Mouse (Mus musculus) kidney, postnatal 14 days (tissue): Measurements from ENCODE around the gene Ppie.
A peak's percentile ranks its signal among the peaks of the same experiment; 100 is the strongest.
"Not testable (repeated sequence)": the region's sequence is repeated elsewhere in the genome, so short reads cannot be mapped to it uniquely, and the experiment has no call there.

ENCODE experiments used
- DNase-seq: peaks from one replicate; pipeline ENCODE4 v3.0.0; 2022; ENCODE audit warnings: mixed read lengths

The Ppie gene

DNA sequence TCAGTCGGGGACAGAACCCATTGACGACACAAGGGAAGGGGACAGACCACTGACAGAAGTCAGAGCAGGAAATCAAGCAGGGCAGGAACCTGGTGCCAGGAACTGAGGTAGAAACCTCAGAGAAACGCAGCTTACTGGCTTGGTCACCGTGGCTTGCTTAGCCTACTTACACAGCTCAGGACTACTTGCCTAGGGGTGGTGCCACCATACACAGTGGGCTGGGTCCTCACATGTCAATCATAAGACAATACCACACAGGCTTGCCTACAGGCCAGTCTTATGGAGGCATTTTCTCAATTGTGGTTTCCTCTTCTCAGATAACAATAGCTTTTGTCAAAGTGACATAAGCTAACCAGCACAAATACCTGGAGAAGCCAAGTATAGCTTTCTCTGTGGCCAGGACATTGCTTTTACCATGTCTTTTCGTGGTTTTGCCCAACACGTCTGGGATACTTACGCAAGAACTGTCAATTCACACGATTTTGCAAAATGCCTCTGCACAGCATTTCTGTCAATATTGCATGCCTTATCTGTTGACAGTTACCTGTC is 27.5 kb downstream of the Ppie start:
- no peak for DNase-seq

DNA sequence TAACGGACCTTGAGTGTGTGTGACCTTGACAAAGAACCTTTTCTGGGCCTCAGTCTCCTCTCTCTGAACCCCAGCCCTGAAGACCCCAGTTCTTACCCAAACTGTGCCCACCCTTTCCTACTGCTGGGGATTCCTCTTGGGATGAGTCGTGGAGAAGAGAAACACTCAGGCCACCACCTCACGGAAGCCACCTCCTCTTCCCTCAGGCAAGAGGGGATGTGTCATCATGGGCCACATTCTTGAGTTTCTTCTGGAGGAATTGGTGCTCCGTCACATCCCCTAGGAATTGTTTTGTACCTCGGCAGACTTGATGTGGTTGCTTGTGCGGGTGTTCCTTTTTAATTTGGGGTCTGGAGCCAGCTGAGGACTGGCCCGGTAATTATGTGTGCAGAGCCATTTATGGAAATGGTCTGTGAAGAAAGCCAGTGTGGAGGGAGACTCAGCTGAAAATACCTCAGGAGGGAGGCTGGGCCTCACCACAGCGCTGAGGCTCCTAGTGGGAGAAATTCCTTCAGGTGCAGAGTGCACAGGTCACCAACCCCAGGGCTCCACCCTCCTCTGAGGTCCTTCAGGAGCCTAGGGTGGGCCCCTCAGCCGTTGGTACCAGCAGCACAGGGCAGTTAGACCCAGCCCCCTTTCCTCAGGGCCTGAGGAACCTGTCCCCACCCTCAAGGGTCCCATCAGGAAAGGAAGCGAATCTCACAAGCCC is 28.3 kb downstream of the Ppie start:
- not testable (repeated sequence) for DNase-seq

DNA sequence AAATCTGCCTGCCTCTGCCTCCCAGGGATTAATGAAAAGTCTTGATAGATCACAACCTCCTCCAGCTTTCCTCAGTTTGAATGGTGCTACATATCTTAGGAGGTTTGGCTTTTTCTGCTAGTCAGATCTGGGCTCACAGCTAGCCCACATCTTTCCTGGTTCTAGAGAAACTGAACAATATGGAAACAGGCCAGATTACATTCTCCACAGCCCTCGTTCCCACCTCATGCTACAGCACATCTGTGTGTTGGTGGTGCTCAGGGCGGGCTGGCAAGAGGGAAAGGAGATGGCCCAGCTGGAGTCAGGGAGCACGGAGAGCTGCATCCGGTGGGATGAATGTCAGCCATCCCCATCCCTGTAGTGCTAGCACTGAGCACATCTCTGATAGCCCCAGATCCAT is 29.0 kb downstream of the Ppie start:
- no peak for DNase-seq

DNA sequence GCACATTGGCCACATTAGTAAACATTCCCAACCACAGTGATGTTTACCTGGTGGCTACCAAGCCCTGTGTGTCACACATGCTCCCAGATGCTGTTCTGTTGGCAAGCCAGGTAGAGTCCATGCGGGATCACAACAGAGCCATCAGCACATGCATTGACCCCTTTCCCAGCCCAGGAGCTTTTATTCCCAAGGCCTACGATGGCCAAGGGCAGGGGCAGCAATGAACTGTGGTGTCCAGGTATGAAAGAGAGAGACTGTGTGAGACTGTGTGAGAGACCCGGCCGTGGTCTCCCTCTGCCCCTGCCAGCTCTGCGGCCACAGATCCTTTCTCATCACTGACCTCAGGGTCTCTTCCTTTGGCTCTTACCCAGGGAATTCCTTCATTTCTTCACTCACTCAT is 31.7 kb downstream of the Ppie start:
- no peak for DNase-seq

DNA sequence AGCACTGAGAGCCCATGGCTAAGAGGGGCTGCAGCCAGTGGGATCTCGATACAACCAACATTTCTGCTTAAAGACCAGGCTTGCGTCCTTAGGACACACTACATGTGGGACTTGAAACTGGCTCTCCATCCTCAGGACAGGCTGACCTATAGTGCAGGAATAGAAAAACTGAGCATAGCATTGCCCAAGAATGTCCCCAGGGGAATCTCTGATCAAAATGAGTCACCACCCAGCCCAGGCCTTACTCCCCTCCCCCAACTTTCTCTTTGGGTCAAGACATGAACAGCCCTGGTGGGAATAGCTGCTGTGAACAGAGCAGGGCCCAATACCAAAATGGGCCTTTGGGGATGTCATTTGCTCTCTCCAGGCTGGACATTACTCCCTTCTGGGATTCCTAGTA is 32.9 kb downstream of the Ppie start:
- no peak for DNase-seq

DNA sequence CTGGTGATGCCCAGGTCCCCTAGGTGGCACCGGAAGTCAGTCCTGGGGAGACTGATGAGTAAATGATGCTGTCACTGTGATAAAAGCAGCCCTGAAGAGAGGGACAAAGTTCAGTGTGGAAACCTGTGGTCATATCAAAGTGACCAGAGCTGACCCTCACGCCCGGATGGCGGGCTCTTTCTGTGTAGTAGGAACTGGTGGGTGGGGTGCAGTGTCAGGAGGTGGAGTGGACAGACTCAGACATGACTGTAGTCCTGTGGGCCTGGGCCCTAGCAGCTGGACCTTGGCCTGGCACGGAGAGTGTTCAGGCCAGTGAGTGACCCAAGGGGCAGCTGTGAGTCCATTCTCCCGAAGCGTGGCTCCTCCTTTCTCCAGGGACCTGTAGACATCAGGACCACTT is 33.8 kb downstream of the Ppie start:
- not testable (repeated sequence) for DNase-seq

DNA sequence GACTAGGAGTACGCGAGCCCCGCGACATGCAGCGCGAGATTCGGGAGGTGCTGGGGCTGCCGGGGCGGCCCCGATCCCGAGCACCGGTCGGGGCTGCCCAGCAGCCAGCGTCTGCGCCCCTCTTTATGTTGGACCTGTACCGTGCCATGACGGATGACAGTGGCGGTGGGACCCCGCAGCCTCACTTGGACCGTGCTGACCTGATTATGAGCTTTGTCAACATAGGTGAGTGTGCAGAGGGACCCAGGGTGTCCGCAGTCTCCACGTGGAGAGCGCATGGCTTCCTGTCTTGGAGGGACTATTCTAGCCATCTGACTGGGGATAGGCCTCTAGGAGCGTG is 34.3 kb downstream of the Ppie start:
- DNase-seq: no peak

DNA sequence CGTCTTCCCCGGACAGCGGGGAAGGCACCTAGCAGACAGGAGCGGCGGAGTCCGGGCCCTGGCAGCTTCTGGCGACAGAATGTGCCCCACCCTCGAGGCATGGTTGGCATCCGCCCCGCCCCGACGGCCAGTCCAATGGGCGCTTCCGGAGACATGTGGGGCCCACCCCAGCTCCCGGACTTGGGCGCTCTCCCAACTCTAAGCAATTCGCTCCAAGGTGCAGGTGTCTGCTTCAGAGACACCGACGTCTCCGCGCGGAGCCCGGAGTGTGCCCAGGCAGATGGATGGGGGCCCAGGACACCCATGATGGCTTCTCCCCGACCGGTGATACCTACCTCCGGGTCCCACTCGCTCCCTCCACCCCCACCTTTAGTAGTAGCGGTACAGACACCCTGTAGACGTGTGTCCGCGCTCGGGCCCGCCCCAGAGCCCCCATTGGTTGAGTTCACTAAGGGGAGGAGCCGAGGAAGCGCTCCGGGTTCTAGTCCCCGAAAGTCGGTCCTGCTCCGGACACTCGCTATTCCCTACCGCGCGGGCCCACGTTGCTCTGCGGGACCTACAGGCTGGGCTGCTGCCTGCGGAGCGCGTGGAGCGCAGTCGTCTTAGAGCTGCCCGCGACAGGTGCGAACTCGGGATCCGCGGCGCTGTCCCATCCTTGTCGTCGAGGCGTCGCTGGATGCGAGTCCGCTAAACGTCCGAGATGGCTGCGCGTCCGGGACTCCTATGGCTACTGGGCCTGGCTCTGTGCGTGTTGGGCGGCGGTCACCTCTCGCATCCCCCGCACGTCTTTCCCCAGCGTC is 34.9 kb downstream of the Ppie start, which contains the start of gene Bmp8b:
Bmp8b (plus strand) TSS at position 515 of the 800 bp plus-strand sequence.
- peak; percentile 27 for DNase-seq

DNA sequence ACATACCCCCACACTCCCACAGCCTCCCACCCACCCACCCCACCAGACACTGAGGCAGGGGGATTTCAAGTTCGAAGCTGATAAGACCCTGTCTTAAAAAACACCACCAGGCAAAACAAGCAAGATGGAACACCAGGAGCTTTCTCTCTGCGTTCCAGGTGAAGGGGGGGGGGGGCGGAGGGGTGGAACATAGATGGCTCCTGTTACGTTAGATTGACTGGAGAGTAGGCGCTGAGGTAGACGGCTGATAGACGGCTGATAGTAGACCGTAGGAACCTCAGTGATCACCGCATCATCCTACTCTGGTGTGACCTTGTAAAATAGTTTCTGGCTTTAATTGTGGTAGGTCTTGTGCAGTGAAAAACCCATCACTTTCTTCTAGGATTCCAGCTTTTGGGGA is 45.9 kb downstream of the Ppie start:
- no peak for DNase-seq

DNA sequence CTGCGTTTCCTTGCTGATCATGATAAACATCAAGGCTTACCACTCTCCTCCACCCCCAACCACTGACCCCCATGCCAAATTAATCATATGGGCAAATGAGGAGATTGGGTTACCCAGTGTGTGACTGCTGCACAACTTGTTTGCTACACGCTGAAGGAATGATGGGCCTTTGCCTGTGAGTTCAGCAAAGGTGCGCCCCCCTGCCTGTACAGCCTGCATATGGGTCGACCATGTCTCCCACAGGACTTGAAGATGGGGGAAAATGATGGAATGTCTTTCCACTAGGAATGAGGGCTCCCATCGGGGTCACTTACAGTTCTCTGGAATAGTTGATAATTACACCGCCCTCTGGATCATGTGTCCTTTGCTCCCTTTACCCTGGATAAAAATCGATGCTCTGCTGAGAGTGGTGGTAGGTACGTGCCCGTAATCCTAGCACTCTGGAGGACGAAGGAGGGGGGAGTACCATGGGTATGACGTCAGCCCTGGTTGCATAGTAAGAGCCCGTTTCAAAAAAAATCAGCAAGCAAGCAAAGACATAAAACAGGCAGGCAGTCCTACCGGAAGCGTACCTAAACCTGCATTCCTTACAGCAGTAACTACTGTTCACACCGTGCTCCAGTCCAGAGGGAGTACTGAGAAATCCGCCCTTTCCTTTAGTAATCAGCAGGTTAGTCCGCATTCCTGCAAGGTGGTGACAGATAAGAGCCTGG is 46.5 kb downstream of the Ppie start:
- DNase-seq: peak; percentile 20

DNA sequence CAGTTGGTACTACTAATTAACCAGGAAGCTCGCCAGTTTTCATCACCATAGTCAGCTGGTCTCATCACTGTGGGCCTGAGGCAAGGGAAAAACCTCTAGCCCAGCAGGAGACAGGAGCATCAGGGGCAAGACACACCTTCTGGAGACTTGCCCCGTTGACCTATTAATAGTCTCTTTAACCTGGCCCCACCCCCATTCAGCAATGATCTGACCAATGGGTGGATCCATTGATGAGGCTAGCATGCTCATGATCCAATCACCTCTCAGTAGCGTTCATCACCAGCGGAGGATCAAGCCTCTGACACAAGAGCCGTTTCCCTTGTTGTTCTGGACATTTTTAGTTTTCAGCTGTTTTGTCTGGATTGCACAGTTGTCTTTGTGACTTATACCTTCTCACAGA is 47.1 kb downstream of the Ppie start:
- DNase-seq: no peak

DNA sequence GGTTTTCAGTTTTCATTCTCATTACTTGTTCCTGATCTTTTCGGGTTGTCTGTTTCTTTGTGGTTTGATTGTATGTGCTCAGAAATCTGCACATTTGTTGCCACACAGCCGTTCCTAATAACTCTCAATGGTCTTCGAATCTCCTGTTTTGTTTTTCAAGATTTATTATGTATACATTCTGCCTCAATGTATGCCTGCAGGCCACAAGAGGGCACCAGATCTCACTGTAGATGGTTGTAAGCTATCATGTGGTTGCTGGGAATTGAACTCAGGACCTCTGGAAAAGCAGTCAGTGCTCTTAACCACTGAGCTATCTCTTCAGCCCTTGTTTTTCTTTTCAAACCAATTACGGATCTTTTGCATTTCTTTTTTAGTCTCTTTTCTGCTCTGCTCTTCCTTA is 53.4 kb downstream of the Ppie start:
- no peak for DNase-seq

DNA sequence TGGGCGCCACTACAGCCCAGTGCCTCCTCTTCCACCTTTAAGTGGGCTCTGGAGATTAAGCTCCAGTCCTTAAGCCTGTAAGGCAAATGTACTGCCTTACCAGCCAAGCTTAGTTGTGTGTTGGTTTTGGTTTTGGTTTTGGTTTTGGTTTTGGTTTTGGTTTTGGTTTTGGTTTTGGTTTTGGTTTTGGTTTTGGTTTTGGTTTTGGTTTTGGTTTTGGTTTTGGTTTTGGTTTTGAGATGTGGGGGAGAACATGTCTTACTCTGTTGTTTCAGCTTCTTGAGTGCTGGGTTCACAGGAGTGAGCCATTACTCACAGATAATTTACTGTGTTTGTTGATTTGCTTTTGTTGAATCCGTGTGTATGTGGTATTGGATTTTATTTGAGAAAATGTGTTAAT is 54.5 kb downstream of the Ppie start:
- DNase-seq: no peak

DNA sequence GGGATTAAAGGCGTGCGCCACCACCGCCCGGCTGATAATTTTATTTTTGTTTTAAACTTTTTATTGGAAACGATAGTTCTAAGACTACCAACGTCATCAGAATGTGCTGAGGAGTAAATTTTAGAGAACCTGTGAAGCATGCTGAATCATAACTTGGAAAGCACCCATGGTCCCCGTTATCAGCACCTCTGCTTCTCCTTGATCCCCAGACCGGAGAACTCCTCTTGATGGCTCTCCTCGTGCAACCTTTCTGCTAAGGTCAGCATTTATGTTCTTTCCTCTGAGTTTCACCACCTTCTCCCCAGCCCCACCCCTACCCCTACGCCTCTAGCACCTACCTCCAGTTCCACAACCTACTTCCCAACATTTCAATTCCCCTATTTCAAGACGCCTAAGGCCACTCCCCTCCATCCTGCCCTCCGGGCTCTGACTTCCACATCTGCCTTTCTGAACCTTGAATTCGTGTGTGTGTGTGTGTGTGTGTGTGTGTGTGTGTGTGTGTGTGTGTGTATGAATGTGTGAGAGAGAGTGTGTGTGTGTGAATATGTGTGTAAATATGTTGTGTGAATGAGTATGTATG is 56.3 kb downstream of the Ppie start:
- no peak for DNase-seq

DNA sequence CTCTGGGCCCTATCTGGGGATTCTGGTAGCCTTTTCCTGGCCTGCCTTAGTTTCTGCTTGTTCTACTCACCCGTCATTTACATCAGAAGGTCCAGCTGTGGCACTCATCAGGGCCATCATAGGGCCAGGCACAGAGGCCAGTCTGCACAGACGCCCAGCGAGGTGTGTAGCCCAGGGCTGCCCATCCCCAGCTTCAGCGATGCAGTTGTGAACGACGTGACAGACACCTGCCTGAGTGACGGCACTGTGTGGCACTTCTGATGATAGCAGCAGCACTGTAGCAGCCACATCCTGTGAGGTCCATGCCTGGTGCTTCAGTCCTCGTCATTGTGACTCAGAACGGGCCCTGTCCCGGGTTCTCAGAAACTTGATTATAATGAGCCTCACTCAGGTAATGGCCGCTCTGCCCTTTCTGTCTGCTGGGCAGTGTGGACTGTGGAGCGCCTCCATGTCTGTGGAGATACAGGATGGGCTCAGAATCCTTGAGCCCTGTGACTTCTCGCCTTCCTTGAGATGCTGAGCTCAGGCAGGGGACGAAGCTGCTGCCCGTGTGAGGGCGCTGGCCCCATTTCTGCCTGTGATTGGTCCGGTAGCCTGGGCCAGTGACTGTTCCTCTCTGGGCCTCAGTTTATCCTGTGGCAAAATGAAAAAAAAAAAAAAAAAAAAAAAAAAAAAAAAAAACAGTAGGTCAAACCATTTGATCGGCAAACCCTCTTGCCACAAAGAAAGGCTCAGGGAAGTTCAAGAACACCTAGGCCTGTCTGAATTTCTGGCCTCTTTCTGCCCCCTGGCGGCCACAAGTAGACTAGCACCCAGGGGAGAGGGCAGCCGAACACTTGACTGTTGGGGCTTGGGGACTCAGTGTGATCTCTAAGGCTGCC is 57.2 kb downstream of the Ppie start:
- DNase-seq: peak; percentile 72

DNA sequence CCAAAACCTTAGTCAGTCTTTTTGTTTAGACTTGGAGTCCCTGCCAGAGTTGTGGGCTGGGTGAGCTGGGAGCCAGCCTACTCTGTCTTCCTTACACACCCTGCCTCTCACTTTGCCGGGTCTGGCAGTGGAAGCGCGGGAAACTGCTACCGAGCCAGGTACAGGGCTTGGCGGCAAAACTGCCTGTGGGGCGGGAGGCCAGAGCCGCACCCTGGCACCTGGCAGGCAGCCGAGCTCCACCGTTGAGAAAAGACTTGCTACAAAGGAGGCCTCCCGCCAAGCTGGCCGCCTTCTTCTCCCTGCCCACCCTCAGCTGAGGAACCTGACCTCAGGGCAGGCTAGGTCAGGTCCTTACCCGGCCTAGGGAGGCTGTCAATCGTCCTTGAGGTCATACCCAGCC is 59.0 kb downstream of the Ppie start:
- DNase-seq: peak; percentile 34

DNA sequence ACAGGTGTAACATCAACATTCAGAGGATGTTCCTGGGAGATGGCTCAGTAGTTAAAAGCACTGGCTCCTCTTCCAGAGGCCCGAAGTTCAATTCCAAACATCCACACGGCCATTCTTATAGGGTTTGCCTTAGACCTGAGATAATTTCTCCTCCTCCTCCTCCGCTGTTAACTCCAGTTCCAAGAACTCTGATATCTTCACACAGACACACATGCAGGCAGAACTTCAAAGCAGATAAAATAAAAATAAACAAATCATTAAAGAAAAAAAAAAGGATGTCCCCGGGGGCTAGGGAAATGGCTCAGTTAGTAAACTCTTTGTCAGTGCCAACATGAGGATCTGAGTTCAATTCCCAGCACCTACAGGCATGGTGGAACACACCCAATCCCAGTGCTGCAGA is 61.5 kb downstream of the Ppie start:
- no peak for DNase-seq
